Mouse (Mus musculus) CH12.LX (cell line): Measurements from ENCODE around the gene Tectb.

Experiments
- BHLHE40 ChIP-seq: IDR thresholded peaks from 2 replicates; pipeline ENCODE4 v1.6.1; 2011; ENCODE audit warnings: mild to moderate bottlenecking, low read depth, low read length, improper control_type of control experiment
- CTCF ChIP-seq, 2 experiments: IDR thresholded peaks in 1 of 2; conservative IDR thresholded peaks in 1 of 2; 2 replicates each; pipeline ENCODE4 v1.5.1; 2011 to 2012; ENCODE audit warnings: low read depth in 2 of 2, low read length in 2 of 2, improper control_type of control experiment in 1 of 2, inconsistent platforms in 1 of 2, mild to moderate bottlenecking in 1 of 2, moderate library complexity in 1 of 2
- E2F4 ChIP-seq: IDR thresholded peaks from 2 replicates; pipeline ENCODE4 v1.6.1; 2011; ENCODE audit warnings: low read depth, low read length, improper control_type of control experiment; ENCODE audit not compliant: insufficient replicate concordance
- MAZ ChIP-seq: IDR thresholded peaks from 2 replicates; pipeline ENCODE4 v1.6.1; 2012; ENCODE audit warnings: low read depth, mild to moderate bottlenecking, inconsistent platforms, low read length, improper control_type of control experiment, moderate library complexity
- MXI1 ChIP-seq: IDR thresholded peaks from 2 replicates; pipeline ENCODE4 v1.6.1; 2011; ENCODE audit warnings: mild to moderate bottlenecking, low read depth, low read length, improper control_type of control experiment
- MYC ChIP-seq: IDR thresholded peaks from 2 replicates; pipeline ENCODE4 v1.6.1; 2011; ENCODE audit warnings: low read depth, mild to moderate bottlenecking, improper control_type of control experiment, low read length
- NELFE ChIP-seq: IDR thresholded peaks from 2 replicates; pipeline ENCODE4 v1.6.1; 2011; ENCODE audit warnings: low read depth, low read length, improper control_type of control experiment
- POLR2A ChIP-seq: IDR thresholded peaks from 2 replicates; pipeline ENCODE4 v1.6.1; 2011; ENCODE audit warnings: low read depth, mild to moderate bottlenecking, improper control_type of control experiment, low read length
- RAD21 ChIP-seq: IDR thresholded peaks from 2 replicates; pipeline ENCODE4 v1.6.1; 2011; ENCODE audit warnings: low read depth, mild to moderate bottlenecking, low read length, improper control_type of control experiment, moderate library complexity
- RCOR1 ChIP-seq: conservative IDR thresholded peaks from 2 replicates; pipeline ENCODE4 v1.6.1; 2012; ENCODE audit warnings: low read depth, mild to moderate bottlenecking, inconsistent platforms, low read length, improper control_type of control experiment

- TF ChIP-seq MAZ (no peak), POLR2A (no peak), CTCF (conservative IDR thresholded peaks at IDR 0.05 in 1 of 2, IDR thresholded peaks at IDR 0.05 in 1 of 2; ENCODE audit: low read depth in 2 of 2, low read length in 2 of 2) (no peak), NELFE (no peak), MXI1 (no peak), BHLHE40 (no peak), MYC (no peak), RAD21 (no peak), RCOR1 (no peak), E2F4 (no peak)
These were observed 35.4 kb upstream of the Tectb start for GRCm38 (mm10) chr19:55145136-55145535.
